Mouse (Mus musculus) heart, adult 2 months (tissue): Measurements from ENCODE around the gene Cnn2.

Source experiments
- CTCF ChIP-seq: fragments of 200-600 bp; IDR thresholded peaks from 2 replicates; pipeline ENCODE4 v1.8.1; 2022; ENCODE audit warnings: antibody characterized with exemption, mild to moderate bottlenecking, moderate library complexity
- EP300 ChIP-seq: fragments of 200-500 bp; IDR thresholded peaks from 2 replicates; pipeline ENCODE4 v1.6.1; 2011; ENCODE audit warnings: low read depth, low read length, control low read depth; ENCODE audit not compliant: insufficient read depth
- POLR2A ChIP-seq: fragments of 200-500 bp; IDR thresholded peaks from 2 replicates; pipeline ENCODE4 v1.6.1; 2011; ENCODE audit warnings: mild to moderate bottlenecking, low read depth, low read length, control low read depth; ENCODE audit not compliant: insufficient read depth

- peak; percentile 69 for TF ChIP-seq CTCF
- TF ChIP-seq POLR2A = 0 out of 2 replicates have a peak, but pooled peaks have one; percentile 8
- TF ChIP-seq EP300 = no peak
Observed at GRCm38 (mm10) chr10:79984195-79984816, 4.1 kb upstream of the Cnn2 start, which contains the start of gene Tmem259.
